Comparison of ENCODE assay signal across 18 mouse cellular contexts in the genomic region with DNA sequence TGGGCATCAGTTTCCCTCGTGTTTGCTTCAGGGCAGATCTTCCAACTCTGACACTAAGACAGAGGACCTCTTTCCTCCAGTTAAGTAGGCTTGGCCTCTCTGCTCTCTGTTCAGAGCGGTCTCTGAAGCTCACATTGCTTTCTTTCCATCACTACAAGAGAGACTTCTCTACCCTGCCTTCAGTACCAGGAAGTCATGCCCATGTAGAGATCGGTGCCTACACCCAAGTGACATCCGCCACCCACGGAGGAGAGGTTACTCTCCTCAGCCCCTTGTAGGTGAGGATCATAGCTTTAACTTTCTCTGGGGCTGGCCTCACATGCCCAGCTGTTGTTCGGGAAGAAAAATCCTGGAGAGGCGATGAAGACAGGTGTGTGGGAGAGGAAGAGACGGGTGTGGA.
DNase-seq lines count a peak whose midpoint lies in the region; ATAC-seq lines count a peak whose summit lies in the region.
"Had no signal": no experiment of that assay in that cellular context is flagged by ENCODE, and none has a peak within 500 bp of the region (broad histone marks: within the 10 kb centered on the region; RNA-seq: fewer than 3 reads in every experiment).

No protein-coding gene starts in this region.

- H3K4me2 ChIP-seq in midbrain, embryonic 13.5 days (replicated peaks) = no peak overlapping the region
- no peak overlapping the region for H3K4me2 ChIP-seq in limb, embryonic 12.5 days
- H3K4me2 ChIP-seq: forebrain, embryonic 13.5 days; hindbrain, embryonic 15.5 days; liver, embryonic 12.5 days; lung, embryonic 14.5 days; midbrain, embryonic 12.5 days; neural tube, embryonic 15.5 days had no signal

- H3K4me3 ChIP-seq in midbrain, embryonic 10.5 days = no peak overlapping the region
- no peak overlapping the region for H3K4me3 ChIP-seq in midbrain, embryonic 13.5 days (replicated peaks)
- no peak overlapping the region for H3K4me3 ChIP-seq in embryonic facial prominence, embryonic 10.5 days
- no peak overlapping the region for H3K4me3 ChIP-seq in limb, embryonic 12.5 days (replicated peaks)
- H3K4me3 ChIP-seq: forebrain, embryonic 13.5 days; hindbrain, embryonic 15.5 days; liver, embryonic 12.5 days; midbrain, embryonic 12.5 days; neural tube, embryonic 15.5 days had no signal

- peak overlapping the region; percentile 24 for H3K27ac ChIP-seq in midbrain, embryonic 10.5 days (replicated peaks)
- no peak overlapping the region for H3K27ac ChIP-seq in midbrain, embryonic 13.5 days
- peak overlapping the region; percentile 52; the same call in 1 of the 2 replicates for H3K27ac ChIP-seq in embryonic facial prominence, embryonic 10.5 days (replicated peaks)
- H3K27ac ChIP-seq in limb, embryonic 12.5 days = peak overlapping the region; percentile 59
- H3K27ac ChIP-seq: forebrain, embryonic 13.5 days; hindbrain, embryonic 15.5 days; liver, embryonic 12.5 days; macrophage; midbrain, embryonic 12.5 days had no signal

- ATAC-seq in midbrain, embryonic 13.5 days = no peak
- no peak for ATAC-seq in limb, embryonic 12.5 days (ENCODE audit: insufficient number of reproducible peaks, insufficient read depth, low FRiP score, low TSS enrichment, low read depth)
- ATAC-seq: forebrain, embryonic 13.5 days; liver, embryonic 12.5 days had no signal

- H3K36me3 ChIP-seq in midbrain, embryonic 10.5 days = no peaks in the 10 kb centered on the region
- no peaks in the 10 kb centered on the region for H3K36me3 ChIP-seq in midbrain, embryonic 13.5 days
- no peaks in the 10 kb centered on the region for H3K36me3 ChIP-seq in embryonic facial prominence, embryonic 10.5 days (replicated peaks)
- H3K36me3 ChIP-seq in limb, embryonic 12.5 days = no peaks in the 10 kb centered on the region
- H3K36me3 ChIP-seq: hindbrain, embryonic 15.5 days; liver, embryonic 12.5 days; midbrain, embryonic 12.5 days; neural tube, embryonic 15.5 days had no signal

- H3K27me3 ChIP-seq in midbrain, embryonic 10.5 days (ENCODE audit: low read depth, poor library complexity, severe bottlenecking) = peaks cover 30% of the 10 kb centered on the region
- H3K27me3 ChIP-seq in midbrain, embryonic 13.5 days = peaks cover 13% of the 10 kb centered on the region
- H3K27me3 ChIP-seq in embryonic facial prominence, embryonic 10.5 days (replicated peaks; ENCODE audit: low read depth, poor library complexity, severe bottlenecking) = peaks cover 24% of the 10 kb centered on the region
- H3K27me3 ChIP-seq in limb, embryonic 12.5 days = no peaks in the 10 kb centered on the region
- H3K27me3 ChIP-seq: hindbrain, embryonic 15.5 days had no signal

- peaks cover 41% of the 10 kb centered on the region for H3K4me1 ChIP-seq in midbrain, embryonic 10.5 days
- peaks cover 10% of the 10 kb centered on the region; the same call in 1 of the 2 replicates for H3K4me1 ChIP-seq in midbrain, embryonic 13.5 days (replicated peaks)
- peaks cover 69% of the 10 kb centered on the region for H3K4me1 ChIP-seq in embryonic facial prominence, embryonic 10.5 days
- H3K4me1 ChIP-seq in limb, embryonic 12.5 days (replicated peaks) = peaks cover 55% of the 10 kb centered on the region

- WGBS in midbrain, embryonic 10.5 days = 89% methylated on average over 8 of the region's 8 CpGs
- 91% methylated on average over 8 of the region's 8 CpGs for WGBS in midbrain, embryonic 13.5 days
- 86% methylated on average over 8 of the region's 8 CpGs for WGBS in embryonic facial prominence, embryonic 10.5 days
- WGBS in limb, embryonic 12.5 days = 89% methylated on average over 8 of the region's 8 CpGs

- no peak for DNase-seq in midbrain, embryonic 10.5 days (ENCODE audit: low spot score)
- DNase-seq in CD8-positive naive resting alpha-beta T cell, adult 2 months (ENCODE audit: low read depth in 2 of 2, low spot score in 2 of 2) = peak; percentile 39 to 55
- DNase-seq in embryonic facial prominence, embryonic 10.5 days (ENCODE audit: low spot score) = no peak
- DNase-seq in heart, adult 18-20 months = no peak
- no peak for DNase-seq in c-Kit-positive CD71-positive TER-119-positive erythroid progenitor cells, embryonic 14.5 days (ENCODE audit: low spot score)
- DNase-seq in lung, postnatal 25 days (ENCODE audit: low spot score) = no peak
- DNase-seq: adrenal gland, postnatal 14 days; cerebellum, adult 9-10 months; lung, embryonic 14.5 days; thymus, postnatal 25 days had no signal

- no peaks in the 10 kb centered on the region; the same call in 1 of the 2 replicates for H3K9me3 ChIP-seq in midbrain, embryonic 10.5 days (replicated peaks)
- no peaks in the 10 kb centered on the region for H3K9me3 ChIP-seq in midbrain, embryonic 13.5 days
- no peaks in the 10 kb centered on the region for H3K9me3 ChIP-seq in embryonic facial prominence, embryonic 10.5 days
- H3K9me3 ChIP-seq in limb, embryonic 12.5 days = no peaks in the 10 kb centered on the region
- H3K9me3 ChIP-seq: forebrain, embryonic 13.5 days; hindbrain, embryonic 15.5 days; liver, embryonic 12.5 days; midbrain, embryonic 12.5 days; neural tube, embryonic 15.5 days had no signal

- no peak overlapping the region for H3K9ac ChIP-seq in midbrain, embryonic 13.5 days (replicated peaks)
- no peak overlapping the region for H3K9ac ChIP-seq in limb, embryonic 12.5 days (replicated peaks)
- H3K9ac ChIP-seq: forebrain, embryonic 13.5 days; hindbrain, embryonic 15.5 days; liver, embryonic 12.5 days; lung, embryonic 14.5 days; midbrain, embryonic 12.5 days; neural tube, embryonic 15.5 days had no signal

Comparison
In these comparisons a context has a peak if more than half of its experiments do, and no peak if none do; other contexts are left out.
1. DNase-seq: peak in CD8-positive naive resting alpha-beta T cell, adult 2 months (2 of 2); none in midbrain, embryonic 10.5 days (single experiment), embryonic facial prominence, embryonic 10.5 days (single experiment), heart, adult 18-20 months (0 of 2), c-Kit-positive CD71-positive TER-119-positive erythroid progenitor cells, embryonic 14.5 days (single experiment) and lung, postnatal 25 days (single experiment).